Mouse (Mus musculus) spleen, postnatal 4 days (tissue): ENCODE results near the gene Sv2c.
"Not testable (repeated sequence)": the region's sequence is repeated elsewhere in the genome, so short reads cannot be mapped to it uniquely, and the experiment has no call there.

Experiments
- DNase-seq, 2 experiments: peaks; one replicate each; pipeline ENCODE4 v3.0.0; 2022; ENCODE audit warnings: low spot score in 2 of 2

Sv2c gene

DNA sequence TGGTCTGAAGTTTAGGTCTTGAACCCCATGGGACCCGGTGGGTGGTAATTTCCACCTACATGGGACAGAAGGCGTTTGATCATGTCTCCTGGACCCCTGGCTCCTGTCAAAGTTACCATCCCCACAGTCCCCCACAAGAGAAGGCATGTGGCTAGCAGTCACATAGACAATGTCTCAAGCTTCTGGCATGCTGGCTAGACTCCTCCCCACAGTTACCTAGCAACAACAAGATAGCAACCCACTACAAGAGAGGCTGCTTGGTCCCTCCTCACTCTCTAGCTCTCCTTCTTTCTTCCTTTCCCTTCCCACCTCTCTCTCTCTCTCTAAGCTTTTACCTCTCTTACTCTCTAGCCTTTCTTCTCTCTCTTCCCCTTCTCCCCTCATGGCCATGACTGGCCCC, 164.3 kb downstream of the Sv2c start:
- DNase-seq, result not testable (repeated sequence)

DNA sequence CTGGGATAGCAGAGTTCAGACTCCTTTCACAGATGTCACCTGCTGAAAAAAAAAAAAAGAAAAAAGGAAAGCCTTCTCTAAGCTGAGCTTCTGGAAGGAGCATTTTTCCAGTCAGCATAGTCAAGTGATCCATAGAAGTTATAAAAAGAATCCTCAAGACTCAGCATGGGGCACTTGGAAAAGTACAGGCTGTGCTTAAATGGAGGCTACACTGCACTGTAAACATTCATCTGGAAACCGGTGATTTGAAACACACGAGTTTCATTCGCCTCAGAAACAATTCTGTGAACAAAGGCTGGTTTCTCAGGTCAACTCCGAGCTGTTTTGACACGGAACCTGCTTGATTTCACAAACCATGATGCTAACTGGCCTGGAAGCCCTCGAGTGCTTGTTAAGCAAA, 165.6 kb downstream of the Sv2c start:
- no peak for DNase-seq

DNA sequence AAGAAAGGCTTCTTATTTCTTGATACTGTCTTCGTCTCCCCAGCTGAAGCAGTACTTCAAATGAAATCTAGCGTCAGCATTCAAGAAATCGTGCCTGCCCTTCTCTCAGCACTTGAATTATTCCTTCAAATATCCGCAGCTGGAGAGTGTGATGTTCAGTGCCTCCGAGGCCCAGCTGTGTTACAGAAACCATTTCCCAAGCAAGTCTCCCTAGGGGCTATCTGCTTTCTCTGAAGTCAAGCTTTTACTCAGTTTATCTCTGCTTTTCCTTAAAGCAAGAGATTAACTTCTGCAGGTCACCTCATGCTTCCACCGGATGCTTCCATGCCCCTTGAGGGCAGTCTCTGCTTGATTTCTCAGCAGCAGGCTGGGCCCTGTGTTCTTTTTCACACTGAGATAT, 166.8 kb downstream of the Sv2c start:
- DNase-seq, result no peak

DNA sequence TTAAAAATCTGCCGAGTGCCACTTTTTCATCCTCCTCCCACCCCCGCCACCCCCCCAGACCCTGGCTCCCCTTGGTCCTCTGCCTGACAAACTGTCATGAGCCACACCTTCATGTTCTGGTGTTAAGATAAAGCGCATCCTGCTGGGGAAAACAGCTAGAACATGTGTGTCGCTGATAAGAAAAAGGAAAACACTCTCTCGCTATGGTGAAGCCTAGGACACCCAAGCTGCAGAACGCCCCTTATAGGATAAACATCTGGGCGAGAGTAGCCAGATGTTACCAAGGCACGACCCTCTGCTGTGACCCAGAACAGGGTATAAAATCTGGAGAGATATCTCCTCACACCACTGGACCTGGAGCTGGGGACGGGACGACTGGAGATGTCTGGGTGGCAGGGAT, 167.2 kb downstream of the Sv2c start:
- DNase-seq, result peak in 1 of 2 experiments; percentile 35

DNA sequence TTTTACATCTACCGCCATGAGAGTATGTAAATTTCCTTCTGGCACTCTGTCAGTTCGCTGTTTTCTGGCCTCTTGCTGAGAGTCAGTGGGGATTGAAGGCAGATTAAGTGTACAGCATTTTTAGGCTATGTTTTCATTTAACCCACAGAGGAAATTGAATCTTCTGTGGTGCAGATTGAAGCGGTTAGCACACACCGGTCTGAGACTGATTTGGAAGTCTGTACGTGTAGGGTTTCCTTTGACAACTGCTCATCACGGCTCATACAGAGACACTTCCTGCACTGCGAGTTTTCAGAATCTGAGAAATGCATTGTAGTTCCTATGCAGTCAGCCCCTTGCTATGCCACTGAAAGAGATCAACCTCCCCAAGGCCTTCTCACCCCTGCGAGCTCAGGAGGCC, 168.2 kb downstream of the Sv2c start:
- DNase-seq, result no peak

DNA sequence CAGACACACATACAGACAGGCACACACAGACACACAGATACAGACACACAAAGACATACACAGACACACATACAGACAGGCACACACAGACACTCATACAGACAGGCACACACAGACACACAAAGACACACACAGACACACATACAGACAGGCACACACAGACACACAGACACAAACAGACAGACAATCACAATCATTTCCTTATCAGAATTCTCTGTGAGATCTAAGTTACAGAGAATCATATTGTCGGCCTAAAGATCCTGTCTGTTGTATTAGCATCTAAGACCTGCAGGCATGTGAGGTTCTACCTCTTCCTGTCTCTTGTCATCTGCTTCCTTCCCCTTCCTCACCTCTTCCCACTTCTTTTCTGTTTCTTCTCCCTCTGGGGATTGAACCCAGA, 168.7 kb downstream of the Sv2c start:
- no peak for DNase-seq

DNA sequence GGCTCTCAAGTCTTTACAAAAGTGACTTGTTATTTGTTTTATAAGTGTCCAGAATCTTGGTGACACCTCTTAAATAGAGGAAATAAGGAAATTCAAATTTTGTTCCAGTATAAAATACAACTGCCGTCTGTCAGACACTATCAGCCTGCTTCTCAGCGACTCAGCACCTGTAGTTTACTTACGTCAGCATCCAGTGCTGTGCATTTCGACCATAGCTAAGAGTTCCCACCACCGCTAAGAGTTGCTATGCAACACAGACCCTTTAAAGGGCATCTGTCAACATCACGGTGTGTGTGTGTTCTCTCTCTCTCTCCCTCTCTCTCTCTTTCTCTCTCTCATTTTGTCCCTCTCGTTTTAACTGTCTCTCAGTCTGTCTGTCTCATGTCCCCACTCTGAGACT, 170.5 kb downstream of the Sv2c start:
- DNase-seq, result no peak

DNA sequence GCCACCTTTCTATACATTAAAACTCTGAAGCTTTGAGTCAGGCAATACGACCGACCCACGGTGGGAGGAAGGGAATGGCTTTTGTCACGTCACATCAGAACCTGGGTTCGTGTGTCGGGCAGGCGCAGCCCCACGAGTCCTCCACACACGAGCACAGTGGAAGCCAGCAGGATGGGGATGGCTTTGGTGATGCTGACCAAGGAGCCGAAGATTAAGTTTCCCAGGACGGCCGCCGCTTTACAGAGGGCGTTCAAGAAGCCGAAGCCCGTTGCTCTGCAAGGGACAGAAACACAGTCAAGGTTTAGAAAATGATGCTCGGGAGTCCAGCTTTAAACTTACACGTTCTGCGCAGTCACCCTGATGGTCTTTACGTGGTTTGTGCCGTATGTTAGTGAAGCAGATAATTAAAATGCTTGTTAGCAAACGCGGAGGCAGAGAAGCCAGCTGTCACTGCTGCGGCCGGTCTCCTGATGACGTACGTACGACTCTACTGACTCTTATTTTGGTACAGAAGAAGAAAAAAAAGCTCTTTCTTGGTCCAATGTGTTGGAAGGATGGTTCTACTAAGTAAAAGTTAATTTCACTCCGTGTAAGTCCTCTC, 171.1 kb downstream of the Sv2c start:
- DNase-seq, result no peak

DNA sequence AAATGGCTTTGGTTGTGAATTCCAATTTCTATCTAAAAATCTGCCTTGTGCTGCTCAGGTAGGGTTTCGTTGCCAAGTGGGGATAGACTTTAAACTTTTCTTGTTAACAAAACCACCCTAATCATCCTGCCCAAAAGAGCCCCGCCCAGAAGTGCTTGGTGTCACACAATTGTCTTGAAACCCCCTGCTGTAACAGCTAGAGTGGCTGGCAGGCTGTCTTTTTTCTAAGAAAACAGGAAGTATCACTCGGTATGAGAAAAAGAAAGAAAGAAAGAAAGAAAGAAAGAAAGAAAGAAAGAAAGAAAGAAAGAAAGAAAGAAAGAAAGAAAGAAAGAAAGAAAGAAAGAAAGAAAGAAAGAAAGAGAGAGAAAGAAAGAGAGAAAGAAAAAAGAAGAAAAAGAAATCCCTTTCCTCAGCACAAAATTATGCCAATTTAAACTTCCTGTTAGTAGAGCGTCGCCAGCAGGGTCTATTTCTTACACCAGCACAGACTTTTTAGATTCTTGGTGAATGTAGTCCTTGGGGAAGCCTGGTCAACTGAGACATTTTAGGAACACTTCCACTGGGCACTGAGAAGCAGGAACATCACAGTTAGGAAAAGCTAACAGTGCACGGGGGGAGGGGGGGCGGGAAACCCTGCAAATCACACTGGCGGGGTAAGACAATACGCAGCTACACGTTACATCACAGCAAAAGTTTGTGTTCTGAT, 171.7 kb downstream of the Sv2c start:
- DNase-seq, result no peak

DNA sequence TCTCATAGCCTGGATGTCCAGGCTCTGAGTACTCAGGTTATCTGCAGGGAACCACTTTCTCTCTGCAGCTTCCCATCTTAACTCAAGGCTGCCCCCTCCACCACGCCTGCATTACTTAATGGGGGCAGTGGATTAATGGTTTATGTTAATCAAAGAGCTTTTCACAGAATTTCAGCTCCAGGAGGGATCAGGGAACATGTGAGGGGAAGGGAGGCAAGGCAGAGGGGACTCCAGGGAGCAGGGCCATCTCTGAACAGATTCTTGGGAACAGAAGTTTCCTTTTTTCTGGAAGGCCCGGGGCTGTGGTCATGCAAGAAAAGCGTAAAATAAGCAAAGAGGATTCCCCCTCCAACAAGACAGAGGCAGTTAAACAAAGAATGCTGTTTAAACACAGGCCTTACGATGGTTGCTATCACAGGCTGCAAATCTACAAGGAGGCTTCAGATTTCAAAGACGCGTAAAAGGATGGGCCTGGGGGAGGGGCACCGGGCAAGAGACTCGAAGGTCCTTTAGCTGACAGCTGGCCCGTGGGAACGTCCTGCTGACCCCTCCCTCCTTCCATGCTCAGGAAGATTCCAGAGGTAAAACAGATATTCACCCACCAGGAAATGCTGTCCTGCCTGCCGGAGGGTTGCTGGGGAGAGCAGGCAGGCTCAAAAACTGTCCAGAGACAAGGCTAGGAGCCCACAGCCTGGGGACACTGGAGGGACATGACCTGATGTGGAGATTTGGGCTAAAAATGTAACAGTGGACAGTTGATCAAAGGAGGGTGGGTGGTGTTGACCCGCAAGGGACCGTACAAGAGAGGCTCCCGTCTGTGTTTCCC, 172.5 kb downstream of the Sv2c start:
- DNase-seq, result no peak

DNA sequence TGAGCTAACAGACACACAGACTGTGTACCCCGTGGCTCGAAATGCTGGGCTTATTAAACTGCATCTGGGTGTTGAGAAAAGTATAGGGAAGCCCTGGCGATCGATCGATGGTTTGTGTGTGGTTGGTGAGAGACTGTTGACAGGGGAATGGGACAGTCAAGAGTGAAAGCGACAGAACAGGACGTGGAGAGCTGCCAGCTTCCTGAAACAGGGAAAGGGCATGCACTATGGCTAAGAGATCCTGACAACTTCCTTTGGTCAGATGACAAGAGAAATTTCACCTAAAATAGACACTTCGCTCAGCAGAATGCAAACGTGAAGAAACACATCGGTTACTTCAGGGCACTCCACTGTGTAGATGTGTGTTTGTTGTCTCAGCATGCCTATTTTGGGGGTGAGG, 175.2 kb downstream of the Sv2c start:
- DNase-seq, result no peak

DNA sequence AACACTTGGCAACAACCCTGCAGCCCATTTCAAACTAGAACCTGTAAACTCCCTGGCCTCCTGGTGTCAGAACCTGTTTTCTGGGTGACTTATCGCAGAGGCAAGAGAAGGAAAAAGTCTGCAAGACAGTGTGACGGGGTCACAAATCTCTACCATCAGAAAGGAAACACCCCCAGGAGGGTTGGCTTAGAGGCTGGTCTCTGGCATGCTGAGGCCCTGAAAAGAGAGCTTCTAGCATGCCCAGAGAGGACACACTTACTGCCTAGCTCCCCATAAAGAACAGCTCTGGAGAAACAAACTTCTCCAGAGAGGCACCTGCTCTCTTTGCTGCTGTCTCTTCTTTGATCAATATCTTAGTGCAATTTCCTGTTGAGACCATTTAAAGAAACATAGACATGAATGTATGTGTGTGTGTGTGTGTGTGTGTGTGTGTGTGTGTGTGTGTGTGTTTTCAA, 176.0 kb downstream of the Sv2c start:
- DNase-seq, result no peak

DNA sequence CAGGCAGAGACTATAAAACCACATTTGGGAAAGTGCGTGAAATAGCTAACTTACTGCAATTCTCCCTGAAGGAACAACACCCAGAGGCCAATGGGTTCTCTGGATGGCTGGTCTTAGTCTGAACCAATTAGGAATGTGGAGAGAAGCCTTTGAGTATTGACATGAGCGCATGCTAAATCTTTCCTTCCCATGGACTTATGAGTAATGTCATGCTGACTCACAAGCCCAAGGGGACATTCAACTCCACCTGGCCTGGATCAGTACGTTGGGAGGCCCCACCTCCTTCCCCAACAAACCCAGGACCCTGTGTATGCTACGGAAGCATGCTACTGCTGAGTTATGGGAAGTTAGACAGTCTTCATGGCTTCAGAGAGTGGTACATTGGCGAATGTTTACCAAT, 177.2 kb downstream of the Sv2c start:
- no peak for DNase-seq

DNA sequence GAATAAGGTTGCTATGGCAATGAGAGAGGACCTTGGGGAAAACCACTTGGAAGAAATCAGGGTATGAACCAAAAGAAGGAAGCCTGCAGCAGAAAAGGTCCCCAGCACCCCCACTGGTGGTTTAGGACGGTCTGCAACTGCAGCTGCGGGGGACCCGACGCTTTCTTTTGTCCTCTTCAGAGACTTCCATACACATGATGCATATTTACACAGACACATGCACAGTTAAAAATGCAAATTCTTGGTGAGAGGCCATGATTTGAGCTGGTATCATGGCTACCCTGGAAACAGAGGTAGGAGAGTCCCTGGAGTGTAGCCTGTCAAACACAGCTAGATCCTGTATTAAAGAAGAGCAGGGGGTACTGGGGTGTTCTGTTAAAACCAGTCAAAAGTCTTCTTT, 178.7 kb downstream of the Sv2c start:
- peak in 1 of 2 experiments; percentile 42 for DNase-seq

DNA sequence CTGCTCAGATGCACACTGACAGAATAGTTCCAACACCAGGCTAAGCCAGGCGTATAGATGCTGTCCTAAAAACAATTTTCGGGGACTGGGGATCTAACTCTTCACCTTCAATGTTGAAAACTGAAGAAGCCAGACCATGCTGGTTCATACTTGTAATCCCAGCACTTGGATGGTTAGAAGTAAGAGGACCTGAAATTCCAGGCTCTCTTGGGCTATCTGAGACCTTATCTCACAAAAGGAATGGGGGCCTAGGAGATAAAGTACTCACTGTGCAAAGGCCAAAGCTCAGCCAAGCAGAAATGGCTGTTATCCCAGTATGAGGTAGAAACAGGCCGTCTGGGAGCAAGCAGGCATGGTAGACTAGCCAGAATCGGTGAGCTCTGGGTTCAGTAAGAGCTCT, 180.1 kb downstream of the Sv2c start:
- peak in 1 of 2 experiments; percentile 38 for DNase-seq

DNA sequence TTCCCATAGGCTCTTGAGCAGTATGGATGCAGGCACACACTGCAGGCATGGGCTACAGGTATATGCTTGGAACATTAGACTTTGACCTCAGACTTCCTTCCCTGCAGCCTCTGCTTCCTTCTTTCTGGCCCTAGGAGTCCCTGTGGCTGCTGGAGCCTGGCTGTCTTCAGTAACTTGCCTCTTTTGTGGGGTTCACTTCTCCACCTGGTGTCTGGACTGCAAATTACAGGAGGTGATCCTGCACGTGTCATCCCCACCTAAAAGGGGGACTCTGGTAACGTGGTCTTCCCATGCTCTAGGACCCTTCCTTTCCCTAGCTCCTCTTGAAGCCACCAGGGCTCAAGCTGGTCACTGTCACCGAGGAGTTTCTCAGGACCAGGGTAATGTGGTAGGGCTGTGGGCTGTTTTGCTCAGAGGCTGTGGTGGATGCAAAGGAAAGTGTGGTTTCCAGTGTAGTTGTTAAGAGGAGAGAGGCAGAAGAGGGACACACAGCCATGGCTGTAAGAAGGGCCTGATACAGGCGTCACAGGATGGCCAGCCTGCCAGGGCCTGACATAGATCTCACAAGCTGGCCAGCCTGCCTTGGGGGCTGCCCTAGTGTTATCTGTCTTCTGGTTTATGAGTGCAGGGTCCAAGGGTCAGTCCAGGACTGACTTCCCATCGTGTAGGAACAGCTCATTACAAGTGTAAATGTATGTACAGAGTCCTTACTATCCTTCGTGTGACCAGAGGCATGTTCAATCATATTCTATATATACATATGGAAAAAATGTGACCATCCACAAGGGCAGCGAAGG, 181.1 kb downstream of the Sv2c start:
- peak; percentile 59 to 80 for DNase-seq

DNA sequence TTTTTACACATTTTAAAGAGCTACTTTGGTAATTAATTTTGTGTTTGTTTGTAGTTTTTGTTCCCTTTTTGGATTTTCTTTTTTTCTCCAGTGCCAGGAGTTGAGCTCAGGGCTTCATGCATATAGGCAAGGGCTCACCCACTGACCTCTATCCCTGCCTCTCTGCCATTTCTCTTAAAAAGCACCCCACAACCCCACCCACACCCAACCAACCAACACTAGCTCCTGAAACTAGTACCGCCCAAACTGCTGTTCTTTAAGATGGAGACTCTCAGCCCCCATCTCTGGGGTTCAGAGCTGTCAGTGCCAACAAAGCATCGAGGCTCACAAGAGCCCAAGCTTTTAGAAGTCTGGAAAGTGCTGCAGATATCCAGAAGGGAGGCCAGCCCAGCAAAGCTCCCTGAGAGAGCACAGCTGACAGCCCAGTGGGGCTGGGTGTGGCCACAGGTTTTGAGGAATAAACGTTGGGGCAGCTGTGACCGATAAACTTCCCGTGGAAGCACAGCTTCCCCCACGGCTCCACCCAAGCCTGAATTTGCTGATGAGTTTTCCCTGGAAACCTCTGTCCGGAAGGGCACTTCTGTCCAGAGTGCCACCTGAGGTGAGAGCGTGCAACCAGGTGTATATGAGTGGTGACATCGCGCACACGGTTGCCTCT, 181.8 kb downstream of the Sv2c start:
- peak; percentile 23 to 68 for DNase-seq

DNA sequence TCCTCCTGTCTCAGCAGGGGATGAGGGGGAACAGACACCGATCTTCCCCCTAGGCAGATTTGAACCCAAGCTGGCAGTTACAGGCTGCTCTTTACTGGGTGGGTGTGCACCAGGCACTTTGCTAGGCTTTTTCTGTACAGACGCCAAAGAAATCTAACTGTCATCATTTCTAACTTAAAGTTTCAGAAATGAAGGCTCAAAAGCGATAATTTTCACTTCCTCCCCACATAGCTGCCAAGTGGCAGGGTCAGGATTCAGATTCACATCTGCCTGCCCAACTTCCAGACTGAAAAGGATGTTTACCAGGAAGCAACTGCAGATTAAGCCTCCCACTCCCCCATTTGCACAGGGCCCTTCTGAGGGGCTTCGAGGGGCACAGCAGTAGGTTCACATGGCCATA, 183.0 kb downstream of the Sv2c start:
- DNase-seq, result peak; percentile 12 to 55

DNA sequence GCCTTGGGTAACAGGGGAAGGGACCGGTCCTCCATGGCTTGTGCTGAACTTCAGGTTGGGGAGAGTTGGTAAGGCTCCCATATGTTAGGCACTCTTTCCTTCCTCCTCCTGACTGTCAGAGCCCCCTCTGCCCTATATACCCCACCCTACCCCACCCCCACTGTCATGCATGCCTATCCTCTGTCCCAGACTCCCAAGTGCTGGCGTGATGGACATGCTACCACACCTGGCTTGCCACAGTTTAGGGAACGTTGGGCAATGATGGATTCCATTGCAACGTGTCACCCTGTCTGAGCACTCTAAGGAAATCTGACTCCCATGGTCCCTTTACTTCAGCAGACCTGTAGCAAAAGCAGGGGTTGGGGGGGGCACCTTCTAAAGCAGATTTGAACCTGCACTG, 183.6 kb downstream of the Sv2c start:
- peak; percentile 11 to 54 for DNase-seq

DNA sequence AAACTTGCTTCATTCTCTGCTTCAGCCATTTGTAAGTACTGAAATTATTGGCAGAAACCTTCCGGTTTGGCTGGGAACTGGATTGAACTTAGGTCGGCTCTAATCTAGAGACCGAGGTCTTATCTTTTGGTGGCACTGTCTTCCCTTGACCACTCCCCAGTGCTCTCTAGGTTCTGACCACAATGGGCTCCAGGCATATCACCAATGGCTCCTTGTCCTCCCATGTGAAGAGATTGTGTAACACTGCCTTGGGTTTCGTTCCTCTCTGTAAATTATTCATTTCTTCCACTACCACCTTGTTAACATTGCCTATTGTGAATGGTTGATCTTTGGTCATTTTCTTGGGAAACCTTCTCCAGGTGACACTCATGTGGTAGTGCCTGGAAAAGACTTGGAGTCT, 184.0 kb downstream of the Sv2c start:
- DNase-seq, result peak; percentile 7 to 51

DNA sequence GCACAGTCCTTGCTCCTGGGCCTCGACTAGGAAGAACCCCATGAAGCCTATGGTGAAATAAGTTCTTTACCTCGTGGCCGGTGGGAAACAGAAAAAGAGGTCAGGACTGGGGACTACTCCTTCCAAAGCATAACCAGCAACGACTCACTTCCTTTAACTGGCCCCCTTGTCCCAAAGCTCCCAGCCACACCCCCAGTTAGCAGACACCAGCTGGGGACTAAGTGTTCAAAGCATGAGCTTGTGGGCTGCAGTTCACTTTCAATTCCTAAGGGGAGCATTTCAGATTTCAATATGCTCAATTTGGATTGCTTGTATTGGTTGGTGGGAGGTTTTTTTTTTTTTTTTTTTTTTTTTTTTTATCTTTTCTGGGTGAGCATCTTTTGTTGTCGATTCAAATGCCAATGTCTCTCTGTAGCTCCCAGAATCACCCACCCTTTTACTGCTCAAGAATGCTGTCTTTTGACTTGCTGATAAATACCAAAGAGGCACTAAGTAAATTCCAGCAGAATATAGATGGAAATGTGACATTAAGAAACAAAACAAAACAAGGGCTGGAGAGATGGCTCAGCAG, 186.4 kb downstream of the Sv2c start:
- peak in 1 of 2 experiments; percentile 51 for DNase-seq
